Mouse (Mus musculus) spleen, adult 10 weeks (tissue): ENCODE measurements around the gene Rab9b. TPM values are rescaled to one million over a fixed set of nuclear protein-coding genes. Genes with fewer than 3 reads are reported as not detected.

Source experiments
- polyA plus RNA-seq: library from polyadenylated mRNA; stranded (reverse); fragments of 350-450 nt; fragmentation: Illumina TruSeq; extraction: RNeasy Lipid Tissue Mini Kit (QIAGEN cat#74804); gene quantifications from one replicate; pipeline ENCODE4 v1.2.3, GENCODE M21; 2015; ENCODE audit warnings: low replicate concordance; ENCODE audit not compliant: insufficient read depth

Rab9b gene
- polyA plus RNA-seq: not detected

DNA sequence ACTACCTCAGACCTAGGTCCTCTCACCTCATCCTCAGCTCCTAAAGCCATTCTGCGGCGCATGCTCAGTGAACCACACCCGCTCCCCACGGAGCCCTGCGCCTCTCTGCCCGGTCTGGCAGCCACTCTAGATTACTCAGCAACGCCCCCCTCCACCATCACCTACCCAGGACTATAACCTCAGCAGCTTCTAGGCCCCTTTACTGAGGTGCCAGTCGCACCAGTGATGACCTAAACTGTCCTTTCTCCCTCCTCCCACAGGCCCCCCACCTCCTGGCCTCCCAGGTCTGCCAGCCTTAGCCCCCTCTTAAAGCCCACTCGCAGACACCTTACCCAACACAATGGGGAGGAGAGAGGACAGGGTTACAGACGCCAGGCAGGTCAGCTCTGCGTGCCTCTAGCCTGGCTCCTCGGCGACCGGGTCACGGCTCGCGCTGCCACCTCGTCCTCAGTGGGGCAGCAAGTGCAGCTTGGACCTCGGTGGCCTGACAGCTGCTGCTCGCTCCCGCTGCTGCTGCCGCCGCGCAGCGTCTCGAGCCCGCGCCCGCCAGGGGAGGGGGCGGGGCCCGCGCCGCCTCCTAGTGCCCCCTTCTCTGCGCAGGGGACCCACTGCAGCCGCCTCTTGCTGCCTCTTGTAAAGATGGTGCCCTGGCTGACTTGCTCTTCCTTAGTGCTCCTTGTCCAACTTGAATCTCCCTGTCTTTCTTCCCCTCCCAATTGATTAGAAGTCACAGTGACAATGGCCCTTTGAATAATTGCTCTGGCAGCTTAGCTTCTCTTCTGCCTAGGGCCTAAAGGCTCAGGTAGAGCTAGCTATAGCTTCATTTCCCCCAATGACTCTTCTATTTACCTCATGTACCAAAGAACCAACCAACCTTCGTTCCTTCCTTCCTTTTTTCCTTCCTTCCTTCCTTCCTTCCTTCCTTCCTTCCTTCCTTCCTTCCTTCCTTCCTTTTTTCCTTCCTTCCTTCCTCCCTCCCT, at the start of gene Rab9b:
TSS of gene Rab9b (minus strand) at position 695 of the 980 bp plus-strand sequence.

DNA sequence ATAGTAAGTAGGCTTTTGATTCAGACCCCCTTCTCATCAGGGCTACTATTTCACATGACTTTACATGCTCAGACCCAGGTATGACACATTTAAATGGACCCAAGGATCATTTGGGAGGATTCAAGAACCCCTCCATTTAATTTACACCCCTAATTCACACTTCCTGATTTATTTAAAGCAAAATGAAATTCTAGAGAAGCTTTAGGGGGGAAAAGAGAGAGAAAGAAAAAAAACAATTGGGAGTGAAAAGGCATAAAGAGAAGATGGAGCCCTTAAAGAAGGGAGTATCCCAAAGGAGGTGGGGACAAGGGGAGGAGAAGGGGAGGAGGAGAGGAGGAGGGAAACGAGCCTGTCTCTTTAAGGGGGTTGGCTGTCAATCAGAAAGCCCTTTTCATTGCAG, 46.2 kb downstream of the Rab9b start, which contains the start of gene Plp1:
TSS of gene Plp1 (plus strand) at position 301 of the 400 bp plus-strand sequence.

Other genes starting within 250 kb of the Rab9b start
- gene Tceal1, start 160.8 kb downstream of the Rab9b start, polyA plus RNA-seq: 2.8 TPM
- gene Morf4l2, start 125.1 kb downstream of the Rab9b start, polyA plus RNA-seq: 154 TPM
- not detected for gene Glra4, start 88.6 kb downstream of the Rab9b start, polyA plus RNA-seq
- gene Plp1, start 46.1 kb downstream of the Rab9b start, polyA plus RNA-seq: 6.1 TPM
- not detected for gene H2bfm, start 58.6 kb upstream of the Rab9b start, polyA plus RNA-seq
- gene Tmsb15b2, start 106.7 kb upstream of the Rab9b start, polyA plus RNA-seq: 15.1 TPM
- gene Tmsb15l, start 108.1 kb upstream of the Rab9b start, polyA plus RNA-seq: 16.2 TPM
- 19.4 TPM for gene Tmsb15b1, start 108.1 kb upstream of the Rab9b start, polyA plus RNA-seq
- 16.6 TPM for gene Zcchc18, start 124.4 kb upstream of the Rab9b start, polyA plus RNA-seq
- 49.3 TPM for gene Slc25a53, start 169.5 kb upstream of the Rab9b start, polyA plus RNA-seq
- 8.4 TPM for gene Fam199x, start 180.8 kb upstream of the Rab9b start, polyA plus RNA-seq